Mouse (Mus musculus): ENCODE data around the gene Gm20388. TPM values are rescaled to one million over a fixed set of nuclear protein-coding genes. Genes with fewer than 3 reads are reported as not detected.
A peak's percentile ranks its signal among the peaks of the same experiment; 100 is the strongest.

The Gm20388 gene
- polyA plus RNA-seq, 1 experiment from 2014 or later: not detected

- H3K4me1 ChIP-seq: no peaks in the 10 kb centered on the region
- no peaks in the 10 kb centered on the region for H3K36me3 ChIP-seq
- no peak for ATAC-seq
- H3K9me3 ChIP-seq (replicated peaks): no peaks in the 10 kb centered on the region
- no peak overlapping the region for H3K4me3 ChIP-seq
- no peak overlapping the region for H3K9ac ChIP-seq
- H3K4me2 ChIP-seq: no peak overlapping the region
- no peaks in the 10 kb centered on the region for H3K27me3 ChIP-seq (replicated peaks)
- WGBS (ENCODE audit: insufficient replicate concordance): 74% methylated on average over 20 of the region's 20 CpGs
- no peak overlapping the region for H3K27ac ChIP-seq
Observed at GRCm38 (mm10) chr8:121033299-121034013, 1122.8 kb downstream of the Gm20388 start.

GRCm38 (mm10) chr8:121035611-121036010 is 1125.0 kb downstream of the Gm20388 start:
- Histone ChIP-seq H3K4me3 (no peak overlapping the region), H3K27me3 (replicated peaks) (0 out of 2 replicates have a peak, but pooled peaks cover 3% of the 10 kb centered on the region), H3K4me2 (no peak overlapping the region), H3K9me3 (replicated peaks) (no peaks in the 10 kb centered on the region), H3K9ac (no peak overlapping the region), H3K4me1 (no peaks in the 10 kb centered on the region), H3K36me3 (no peaks in the 10 kb centered on the region), H3K27ac (no peak overlapping the region)
- no peak for ATAC-seq
- WGBS (ENCODE audit: insufficient replicate concordance): 63% methylated on average over 8 of the region's 8 CpGs

GRCm38 (mm10) chr8:121043719-121044440 is 1133.2 kb downstream of the Gm20388 start:
- 0 out of 2 replicates have a peak, but pooled peaks cover 3% of the 10 kb centered on the region for H3K4me1 ChIP-seq
- H3K27ac ChIP-seq: no peak overlapping the region
- 0 out of 2 replicates have a peak, but pooled peaks cover 8% of the 10 kb centered on the region for H3K27me3 ChIP-seq (replicated peaks)
- WGBS (ENCODE audit: insufficient replicate concordance): 48% methylated on average over 19 of the region's 19 CpGs
- ATAC-seq: no peak
- no peaks in the 10 kb centered on the region for H3K9me3 ChIP-seq (replicated peaks)
- H3K9ac ChIP-seq: no peak overlapping the region
- no peak overlapping the region for H3K4me3 ChIP-seq
- H3K36me3 ChIP-seq: no peaks in the 10 kb centered on the region
- no peak overlapping the region for H3K4me2 ChIP-seq

- H3K36me3 ChIP-seq: no peaks in the 10 kb centered on the region
- no peaks in the 10 kb centered on the region for H3K9me3 ChIP-seq (replicated peaks)
- no peak overlapping the region for H3K9ac ChIP-seq
- H3K4me2 ChIP-seq: no peak overlapping the region
- 50% methylated on average over 9 of the region's 9 CpGs for WGBS (ENCODE audit: insufficient replicate concordance)
- ATAC-seq: no peak
- no peak overlapping the region for H3K4me3 ChIP-seq
- 0 out of 2 replicates have a peak, but pooled peaks cover 10% of the 10 kb centered on the region for H3K27me3 ChIP-seq (replicated peaks)
- H3K27ac ChIP-seq: no peak overlapping the region
- 0 out of 2 replicates have a peak, but pooled peaks cover 3% of the 10 kb centered on the region for H3K4me1 ChIP-seq
Observed at GRCm38 (mm10) chr8:121047441-121047840, 1136.8 kb downstream of the Gm20388 start.

GRCm38 (mm10) chr8:121058081-121058480 is 1147.4 kb downstream of the Gm20388 start:
- Histone ChIP-seq H3K36me3 (0 out of 2 replicates have a peak, but pooled peaks cover 2% of the 10 kb centered on the region), H3K9ac (no peak overlapping the region), H3K9me3 (replicated peaks) (no peaks in the 10 kb centered on the region), H3K4me2 (no peak overlapping the region), H3K4me3 (no peak overlapping the region), H3K27me3 (replicated peaks) (peaks cover 51% of the 10 kb centered on the region), H3K4me1 (no peaks in the 10 kb centered on the region), H3K27ac (no peak overlapping the region)
- ATAC-seq: no peak
- 69% methylated on average over 9 of the region's 9 CpGs for WGBS (ENCODE audit: insufficient replicate concordance)

- no peak overlapping the region for H3K4me3 ChIP-seq
- 0 out of 2 replicates have a peak, but pooled peaks cover 2% of the 10 kb centered on the region for H3K36me3 ChIP-seq
- 74% methylated on average over 7 of the region's 7 CpGs for WGBS (ENCODE audit: insufficient replicate concordance)
- no peak overlapping the region for H3K4me2 ChIP-seq
- H3K27me3 ChIP-seq (replicated peaks): peaks cover 58% of the 10 kb centered on the region
- H3K9ac ChIP-seq: no peak overlapping the region
- ATAC-seq: no peak
- no peaks in the 10 kb centered on the region for H3K9me3 ChIP-seq (replicated peaks)
- no peaks in the 10 kb centered on the region for H3K4me1 ChIP-seq
- no peak overlapping the region for H3K27ac ChIP-seq
Observed at GRCm38 (mm10) chr8:121059098-121059497, 1148.5 kb downstream of the Gm20388 start.

GRCm38 (mm10) chr8:121062521-121062920 is 1151.9 kb downstream of the Gm20388 start:
- Histone ChIP-seq H3K4me3 (no peak overlapping the region), H3K4me2 (no peak overlapping the region), H3K36me3 (0 out of 2 replicates have a peak, but pooled peaks cover 2% of the 10 kb centered on the region), H3K4me1 (no peaks in the 10 kb centered on the region), H3K27me3 (replicated peaks) (peaks cover 46% of the 10 kb centered on the region), H3K9me3 (replicated peaks) (no peaks in the 10 kb centered on the region), H3K27ac (no peak overlapping the region), H3K9ac (no peak overlapping the region)
- ATAC-seq: no peak
- 78% methylated on average over 6 of the region's 6 CpGs for WGBS (ENCODE audit: insufficient replicate concordance)

- Histone ChIP-seq H3K4me1 (no peaks in the 10 kb centered on the region), H3K36me3 (0 out of 2 replicates have a peak, but pooled peaks cover 2% of the 10 kb centered on the region), H3K9me3 (replicated peaks) (no peaks in the 10 kb centered on the region), H3K27ac (no peak overlapping the region), H3K4me2 (no peak overlapping the region), H3K4me3 (no peak overlapping the region), H3K9ac (no peak overlapping the region), H3K27me3 (replicated peaks) (peaks cover 40% of the 10 kb centered on the region)
- no peak for ATAC-seq
- WGBS (ENCODE audit: insufficient replicate concordance): 74% methylated on average over 13 of the region's 13 CpGs
Observed at GRCm38 (mm10) chr8:121063649-121064048, 1153.0 kb downstream of the Gm20388 start.

- no peak overlapping the region for H3K9ac ChIP-seq
- no peak overlapping the region for H3K4me3 ChIP-seq
- H3K4me1 ChIP-seq: peaks cover 7% of the 10 kb centered on the region; the same call in 1 of the 2 replicates
- H3K4me2 ChIP-seq: no peak overlapping the region
- no peak for ATAC-seq
- no peaks in the 10 kb centered on the region for H3K9me3 ChIP-seq (replicated peaks)
- H3K27ac ChIP-seq: no peak overlapping the region
- H3K36me3 ChIP-seq: no peaks in the 10 kb centered on the region
- WGBS (ENCODE audit: insufficient replicate concordance): 7% methylated on average over 12 of the region's 12 CpGs
- peaks cover 81% of the 10 kb centered on the region for H3K27me3 ChIP-seq (replicated peaks)
Observed at GRCm38 (mm10) chr8:121071454-121071853, 1160.8 kb downstream of the Gm20388 start.

- H3K36me3 ChIP-seq: no peaks in the 10 kb centered on the region
- ATAC-seq: no peak
- no peaks in the 10 kb centered on the region for H3K9me3 ChIP-seq (replicated peaks)
- H3K27ac ChIP-seq: no peak overlapping the region
- H3K27me3 ChIP-seq (replicated peaks): peaks cover 92% of the 10 kb centered on the region
- no peak overlapping the region for H3K9ac ChIP-seq
- H3K4me3 ChIP-seq: no peak overlapping the region
- 16% methylated on average over 11 of the region's 11 CpGs for WGBS (ENCODE audit: insufficient replicate concordance)
- H3K4me1 ChIP-seq: peaks cover 7% of the 10 kb centered on the region; the same call in 1 of the 2 replicates
- H3K4me2 ChIP-seq: no peak overlapping the region
Observed at GRCm38 (mm10) chr8:121072406-121073130, 1161.9 kb downstream of the Gm20388 start.

- Histone ChIP-seq H3K36me3 (no peaks in the 10 kb centered on the region), H3K27me3 (replicated peaks) (peaks cover 100% of the 10 kb centered on the region), H3K27ac (no peak overlapping the region), H3K9ac (no peak overlapping the region), H3K9me3 (replicated peaks) (no peaks in the 10 kb centered on the region), H3K4me3 (no peak overlapping the region), H3K4me2 (peak overlapping the region; percentile 20; the same call in 1 of the 2 replicates), H3K4me1 (peaks cover 7% of the 10 kb centered on the region; the same call in 1 of the 2 replicates)
- WGBS (ENCODE audit: insufficient replicate concordance): 4% methylated on average over 46 of the region's 48 CpGs
- no peak for ATAC-seq
Observed at GRCm38 (mm10) chr8:121073174-121074107, 1162.8 kb downstream of the Gm20388 start.

Measured in liver, embryonic 12.5 days (tissue).